Mouse (Mus musculus) C2C12 (cell line): Measurements from ENCODE around the gene Src.
"Not testable (repeated sequence)": the region's sequence is repeated elsewhere in the genome, so short reads cannot be mapped to it uniquely, and the experiment has no call there.

Source experiments
- CTCF ChIP-seq: IDR thresholded peaks from one replicate; pipeline ENCODE4 v1.5.1; 2011; ENCODE audit not compliant: control insufficient read depth, insufficient read depth, insufficient read length
- MAX ChIP-seq: IDR thresholded peaks from one replicate; pipeline ENCODE4 v1.6.1; 2011; ENCODE audit warnings: mild to moderate bottlenecking, control low read depth
- MYOD1 ChIP-seq: IDR thresholded peaks from one replicate; pipeline ENCODE4 v1.6.1; 2011; ENCODE audit warnings: low read depth; ENCODE audit not compliant: control insufficient read depth, insufficient read length
- USF1 ChIP-seq: IDR thresholded peaks from one replicate; pipeline ENCODE4 v1.6.1; 2011; ENCODE audit warnings: low read depth, mild to moderate bottlenecking, control low read depth, moderate library complexity

DNA sequence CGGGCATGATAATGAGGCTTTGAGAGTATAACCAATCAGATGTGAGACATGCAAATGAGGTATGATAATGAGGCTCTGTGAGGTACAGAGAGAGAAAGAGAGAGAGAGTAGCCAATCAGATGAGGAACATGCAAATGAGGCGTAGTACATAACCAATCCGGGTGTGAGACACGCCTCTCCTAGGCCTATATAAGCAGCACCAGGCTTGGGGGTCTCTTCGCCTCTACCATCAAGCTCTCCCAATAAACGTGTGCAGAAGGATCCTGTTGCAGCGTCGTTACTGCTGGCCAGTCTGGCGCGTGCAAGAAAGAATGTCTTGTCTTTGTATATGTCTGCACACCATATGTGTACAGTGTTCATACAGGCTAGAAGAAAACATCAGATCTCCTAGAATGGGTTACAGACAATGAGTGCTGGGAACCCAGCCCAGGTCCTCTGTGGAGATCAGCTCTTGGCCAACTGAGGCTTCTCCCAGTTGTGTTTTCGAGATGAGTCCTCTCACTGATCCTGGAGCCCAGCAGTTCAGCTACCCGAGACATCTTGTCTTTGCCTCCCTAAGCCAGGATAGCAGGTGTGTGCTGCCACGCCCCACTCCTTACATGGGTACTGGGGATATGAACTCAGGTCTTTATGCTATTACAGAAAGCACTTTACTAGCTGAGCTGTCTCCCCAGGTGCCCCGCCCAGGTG, 29.2 kb upstream of the Src start:
- TF ChIP-seq CTCF, MYOD1, USF1, MAX: not testable (repeated sequence)
